Mouse (Mus musculus) spleen, adult 18-20 months (tissue): ENCODE measurements around the gene Cps1.

Source experiments
- DNase-seq, 2 experiments: peaks; one replicate each; pipeline ENCODE4 v3.0.0; 2022; ENCODE audit warnings: mixed read lengths in 2 of 2

Gene Cps1

DNA sequence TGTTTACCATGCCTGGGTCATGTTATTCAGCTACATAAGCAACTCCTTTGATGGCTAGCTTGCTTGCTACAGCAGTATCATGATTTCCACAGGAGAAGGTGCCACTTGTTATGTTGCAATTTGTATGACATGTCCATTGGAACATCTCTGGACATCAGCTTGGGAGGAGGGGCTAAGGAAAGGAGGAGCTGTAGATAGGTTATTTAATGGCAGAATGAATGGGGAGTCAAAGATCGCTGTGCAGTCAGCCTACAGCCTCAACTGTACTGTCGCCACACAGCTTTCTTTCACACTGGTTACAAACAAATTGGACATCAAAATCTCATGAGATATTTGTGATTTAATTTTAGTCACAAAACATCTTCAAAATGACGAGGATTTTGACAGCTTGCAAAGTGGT, at the start of gene Cps1:
Cps1 (plus strand) TSS at position 230 of the 400 bp plus-strand sequence.
- DNase-seq = no peak

DNA sequence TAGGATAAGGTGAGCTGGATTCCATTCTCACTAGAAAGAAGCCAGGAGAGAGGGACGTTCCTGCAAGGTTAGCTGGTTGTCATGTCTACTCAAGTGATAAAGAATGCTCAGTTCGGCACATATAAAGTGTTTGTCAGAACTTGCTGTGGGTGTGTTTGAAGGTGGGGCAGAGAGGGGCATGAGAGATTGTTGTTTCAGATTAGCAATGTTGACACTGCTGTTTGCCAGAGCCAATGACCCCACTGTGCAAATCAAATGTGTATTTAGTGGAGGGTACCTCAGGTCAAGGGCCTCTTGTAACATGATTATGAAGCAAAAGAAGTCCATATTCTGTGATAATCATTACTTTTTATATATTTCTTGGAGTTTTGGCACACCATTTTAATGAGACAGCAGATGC, 45.1 kb upstream of the Cps1 start:
- DNase-seq = no peak

DNA sequence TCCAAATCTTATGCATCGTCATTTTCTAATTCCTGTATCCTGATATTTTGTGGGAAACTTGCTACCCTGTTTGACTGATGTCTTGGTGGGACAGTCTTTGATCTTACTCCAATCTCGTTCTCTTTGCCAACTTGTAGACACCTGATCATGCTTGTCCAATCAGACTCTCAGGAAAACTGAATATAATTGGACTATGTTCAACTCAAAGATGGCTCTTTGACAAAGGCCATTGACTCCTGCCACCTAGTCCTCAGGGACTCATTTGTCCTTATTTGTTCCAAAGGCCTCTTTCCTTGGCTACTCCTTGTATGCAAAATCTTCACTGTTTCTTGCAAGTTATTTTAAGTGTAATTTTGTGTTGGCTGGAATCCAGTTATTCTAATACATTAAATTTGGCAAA, 44.2 kb upstream of the Cps1 start:
- no peak for DNase-seq

DNA sequence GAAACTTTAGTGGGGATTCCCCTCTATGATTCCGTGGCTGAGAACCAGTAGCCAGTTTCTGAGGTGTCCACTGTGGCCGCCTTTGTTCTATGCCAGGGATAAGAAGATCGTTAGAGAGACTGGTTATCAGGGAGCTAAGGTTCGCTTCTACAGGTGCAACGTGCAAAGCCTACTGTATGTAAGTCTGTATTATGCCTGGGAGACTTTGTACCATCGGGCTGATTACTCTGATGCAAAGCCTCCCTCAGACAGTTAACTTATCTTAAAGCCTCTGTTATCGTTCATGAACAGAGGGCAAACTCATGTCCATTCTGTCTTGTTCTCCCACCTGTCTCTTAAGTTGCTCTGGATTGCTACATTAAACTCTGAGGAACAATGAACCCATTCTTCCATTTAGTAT, 43.7 kb upstream of the Cps1 start:
- DNase-seq = no peak

DNA sequence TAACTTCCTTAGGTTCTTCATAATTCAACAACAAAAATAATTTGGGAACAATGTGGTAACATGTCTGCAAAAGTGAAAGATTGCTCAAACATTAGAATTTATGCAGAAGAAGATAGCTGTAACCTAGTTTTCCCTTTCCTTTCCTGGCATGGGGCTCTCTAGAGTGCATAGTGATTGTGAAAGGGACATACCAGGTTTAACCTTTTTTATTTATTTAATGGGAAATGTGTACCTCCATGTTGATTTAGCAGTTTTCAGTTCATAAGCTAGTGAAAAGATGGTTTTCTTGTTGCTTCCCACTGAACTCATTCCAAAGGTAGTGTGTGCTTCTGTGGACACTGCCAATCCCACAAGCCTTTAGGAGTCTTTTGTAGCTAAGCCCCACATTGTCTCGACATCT, 30.4 kb upstream of the Cps1 start:
- DNase-seq = no peak

DNA sequence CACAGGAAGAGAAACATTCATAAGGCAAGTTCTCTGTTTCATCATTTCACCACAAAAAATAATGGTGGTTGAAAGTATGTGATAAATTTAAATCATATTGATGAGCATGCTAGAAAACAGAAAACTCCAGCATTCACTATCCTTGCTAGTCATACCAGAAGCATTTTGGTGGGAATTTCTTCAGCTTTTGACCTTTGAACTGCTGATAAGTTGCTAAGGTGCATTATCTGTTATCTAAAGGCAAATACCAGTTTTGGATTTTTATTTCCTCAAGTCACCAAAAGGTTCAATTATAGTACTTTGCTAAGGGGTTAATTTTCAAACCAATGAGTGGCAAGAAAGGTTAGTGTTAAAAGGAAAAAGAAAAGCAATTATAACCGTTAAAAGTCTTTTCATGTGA, 23.6 kb upstream of the Cps1 start:
- no peak for DNase-seq

DNA sequence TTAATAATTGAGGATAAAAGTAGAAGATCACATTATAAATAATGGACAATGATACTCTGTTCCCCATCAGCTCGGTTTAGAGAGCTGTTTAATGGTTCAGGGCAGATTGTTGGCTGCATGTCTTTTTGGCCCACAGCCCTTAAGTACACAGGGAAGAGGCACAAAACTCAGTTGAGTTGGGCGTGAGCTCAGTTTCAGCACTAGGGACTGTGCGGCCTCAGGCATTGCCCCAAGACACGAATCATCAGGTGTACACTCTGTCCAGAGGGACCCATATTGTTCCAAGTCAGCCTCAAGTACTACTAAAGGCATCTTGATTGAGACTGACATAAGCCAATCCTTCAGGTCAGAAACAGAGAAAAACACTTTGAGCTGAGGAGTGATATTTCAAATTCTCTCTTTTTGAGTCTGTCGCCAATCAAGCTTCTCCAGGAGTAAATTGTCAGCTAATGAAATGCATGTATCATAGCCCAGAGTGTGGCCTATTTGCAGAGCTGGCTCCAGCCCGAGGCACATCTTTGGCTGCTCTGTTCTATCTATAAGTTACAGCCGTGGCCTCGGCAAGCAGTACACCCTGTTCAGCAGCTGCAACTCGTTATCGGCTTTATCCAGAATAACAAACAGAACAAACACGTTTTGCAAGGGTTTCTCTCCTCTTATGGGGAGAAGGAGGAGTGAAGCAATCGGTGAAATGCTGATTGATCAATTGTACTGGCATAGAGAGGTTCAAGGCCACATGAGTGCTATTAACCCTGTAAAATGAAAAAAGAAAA, 19.2 kb upstream of the Cps1 start:
- DNase-seq = no peak

DNA sequence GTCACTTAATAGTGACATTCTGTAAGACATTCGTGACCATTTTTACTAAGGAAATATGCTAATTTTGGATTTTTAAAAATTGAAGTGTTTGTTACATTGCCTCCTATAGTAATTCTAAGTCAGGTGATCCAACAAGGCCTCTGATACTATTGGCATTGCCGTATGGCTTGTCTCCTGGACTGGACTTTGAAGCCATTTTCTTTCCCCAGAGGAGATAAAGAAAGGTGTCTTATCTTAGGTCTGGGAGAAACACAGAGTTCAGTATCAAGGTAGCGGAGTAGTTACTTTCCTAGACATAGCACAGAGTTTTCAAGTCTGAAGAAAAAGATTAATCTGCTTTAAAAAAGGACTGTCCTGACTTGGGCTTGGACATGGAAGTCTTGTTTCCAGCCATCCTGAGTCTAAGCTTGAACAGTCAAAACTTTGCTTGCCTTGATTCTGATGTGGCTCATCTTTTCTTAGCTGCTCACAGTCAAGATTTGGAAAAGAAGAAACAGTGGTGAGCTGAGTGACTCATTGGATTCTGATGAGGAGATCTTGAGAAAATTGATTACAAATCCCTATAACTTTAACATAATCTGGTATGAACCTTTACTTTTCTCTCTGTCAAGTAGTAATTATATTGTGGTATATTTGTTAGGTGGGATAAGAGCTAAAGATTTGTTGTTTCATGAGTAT, 11.1 kb upstream of the Cps1 start:
- no peak for DNase-seq

DNA sequence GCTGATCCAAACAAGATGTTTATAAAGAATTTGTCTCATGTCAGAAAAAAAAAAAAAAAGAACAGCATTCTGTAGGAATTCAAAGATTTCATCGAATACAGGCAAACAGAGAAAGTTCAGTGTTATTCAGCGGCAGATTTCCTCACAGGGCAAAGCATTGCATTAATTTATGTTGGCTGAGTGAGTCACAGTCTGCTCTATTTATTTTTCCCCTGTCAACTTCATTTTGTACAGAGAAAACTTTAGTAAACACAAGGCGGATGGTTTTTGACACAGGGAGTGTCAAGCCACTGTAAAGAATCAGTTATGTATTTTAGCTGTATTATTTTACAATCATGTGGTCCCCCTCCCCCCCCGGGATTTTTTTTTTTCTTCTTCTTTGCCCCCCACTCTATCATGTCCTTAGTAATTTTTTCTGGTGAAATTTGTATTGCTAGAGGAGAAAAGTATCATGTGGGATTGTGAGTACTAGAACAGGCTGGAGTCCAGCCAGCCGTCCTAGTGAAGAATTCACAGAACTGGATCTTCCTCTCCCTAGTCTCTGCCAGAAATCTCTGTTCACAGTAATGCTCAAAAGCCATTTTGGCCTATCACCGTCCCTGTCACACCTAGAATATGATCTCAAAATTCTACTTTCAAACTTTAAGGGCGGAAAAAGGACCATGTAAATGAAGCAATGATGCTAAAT, 9.3 kb upstream of the Cps1 start:
- no peak for DNase-seq

DNA sequence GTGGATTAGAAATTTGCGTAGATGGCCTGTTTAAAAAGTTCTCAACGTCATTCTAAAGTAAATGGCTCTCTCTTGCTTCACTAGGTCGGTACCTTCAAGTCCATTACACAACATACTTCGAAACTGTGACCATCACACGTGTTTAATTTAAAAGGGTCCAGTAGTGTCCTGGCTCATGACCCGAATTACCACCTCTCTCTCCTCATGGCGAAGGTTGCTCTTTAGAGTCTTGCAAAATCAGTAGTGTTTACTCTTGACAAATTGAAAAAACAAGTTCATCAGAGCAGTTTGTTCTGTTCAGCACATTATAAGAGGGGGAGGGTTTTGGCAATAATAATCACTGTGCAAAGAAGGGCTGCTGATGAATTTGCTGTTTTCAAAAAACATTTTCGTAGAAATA, 6.3 kb upstream of the Cps1 start:
- DNase-seq = no peak

DNA sequence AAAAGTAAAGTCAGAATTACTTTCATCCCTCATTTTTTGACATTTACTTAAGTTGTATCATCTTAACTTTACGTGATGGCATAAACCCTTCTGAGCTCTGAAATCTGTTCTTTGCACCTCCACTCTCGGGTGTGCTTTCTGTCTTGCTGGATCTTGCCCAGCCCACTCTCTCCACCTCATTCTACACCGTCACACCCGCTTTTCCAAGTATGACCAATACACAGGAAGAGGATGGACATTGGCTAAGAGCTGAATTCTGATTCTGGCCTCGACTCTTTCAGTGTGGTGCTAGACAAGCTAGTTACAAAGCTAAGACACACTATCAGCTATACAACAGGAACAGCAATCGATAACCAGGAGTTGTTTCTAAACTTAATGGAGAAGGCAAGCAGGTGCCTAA, 5.0 kb upstream of the Cps1 start:
- no peak for DNase-seq

DNA sequence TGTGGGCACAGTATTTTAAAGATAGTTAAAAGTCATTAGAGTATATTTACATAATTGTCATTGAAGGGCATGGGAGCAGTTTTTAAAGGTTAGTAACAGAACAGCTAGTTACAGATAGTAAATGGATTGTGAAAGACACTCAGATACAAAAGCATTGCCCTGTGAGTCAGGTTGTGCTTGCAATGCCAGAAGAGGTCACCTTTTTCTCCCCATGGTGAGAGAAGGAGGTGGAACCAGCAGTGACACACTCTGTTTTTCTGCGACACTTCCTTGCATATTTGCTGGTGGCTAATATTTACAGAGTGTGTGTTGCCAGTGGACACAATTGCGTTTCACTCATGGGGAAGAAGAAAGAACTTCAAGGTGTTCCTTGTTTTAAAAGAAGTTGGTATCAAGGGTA, 2.6 kb downstream of the Cps1 start:
- no peak for DNase-seq

DNA sequence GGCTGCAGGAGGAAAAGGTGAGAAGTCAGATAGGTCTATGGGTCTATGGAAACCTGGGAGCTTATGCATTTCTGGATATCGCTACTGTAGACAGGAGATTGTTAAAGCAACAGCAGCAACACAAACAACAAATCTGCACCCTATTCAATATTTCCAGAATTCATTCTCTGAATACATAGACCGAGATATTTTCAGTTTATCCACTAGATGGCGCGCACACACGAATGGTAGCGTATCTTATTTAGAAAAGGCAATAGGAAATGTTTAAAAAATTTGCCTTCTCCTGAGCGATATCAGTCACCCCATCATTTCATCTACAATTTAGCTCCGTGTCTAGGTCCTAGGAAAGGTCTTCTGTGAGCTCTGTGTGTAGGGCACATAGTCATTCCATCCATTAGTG, 21.1 kb downstream of the Cps1 start:
- no peak for DNase-seq

DNA sequence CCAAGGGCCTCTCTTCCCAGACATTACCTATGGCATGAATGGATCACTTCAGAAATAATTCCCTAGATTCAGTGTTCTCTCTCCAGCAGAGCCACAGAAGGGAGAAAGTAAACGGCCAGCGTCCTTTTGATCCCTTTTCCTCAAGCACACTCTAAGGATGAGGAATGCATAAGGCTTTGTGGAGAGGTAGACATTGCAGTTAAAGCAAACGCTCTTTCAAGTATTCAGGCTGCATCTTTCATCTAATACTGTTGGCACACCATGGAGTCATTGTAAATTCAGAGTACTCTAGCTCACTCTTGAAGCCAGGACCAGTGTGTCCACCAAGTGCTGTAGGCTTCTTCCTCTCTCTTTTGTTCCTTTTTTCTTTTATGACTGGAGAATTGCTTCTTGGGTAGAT, 28.4 kb downstream of the Cps1 start:
- no peak for DNase-seq

DNA sequence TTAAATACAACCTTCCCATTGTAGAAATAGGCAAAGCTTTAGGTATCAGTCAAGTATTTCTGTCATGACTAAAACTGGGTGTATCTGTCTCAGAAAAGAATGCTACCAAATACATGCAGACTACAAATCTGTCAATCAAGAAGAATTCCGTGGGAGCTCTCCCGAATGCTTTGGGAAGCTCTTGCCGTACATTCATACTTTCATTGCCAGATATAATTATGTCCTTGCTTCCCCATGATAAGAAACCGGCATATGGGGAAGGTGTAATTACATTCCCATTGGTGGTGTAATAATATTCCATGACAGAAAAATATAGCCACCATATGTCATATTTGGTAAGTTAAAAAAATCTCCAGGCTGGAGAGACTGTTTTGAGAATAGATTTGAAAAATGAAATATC, 44.5 kb downstream of the Cps1 start:
- DNase-seq = no peak

DNA sequence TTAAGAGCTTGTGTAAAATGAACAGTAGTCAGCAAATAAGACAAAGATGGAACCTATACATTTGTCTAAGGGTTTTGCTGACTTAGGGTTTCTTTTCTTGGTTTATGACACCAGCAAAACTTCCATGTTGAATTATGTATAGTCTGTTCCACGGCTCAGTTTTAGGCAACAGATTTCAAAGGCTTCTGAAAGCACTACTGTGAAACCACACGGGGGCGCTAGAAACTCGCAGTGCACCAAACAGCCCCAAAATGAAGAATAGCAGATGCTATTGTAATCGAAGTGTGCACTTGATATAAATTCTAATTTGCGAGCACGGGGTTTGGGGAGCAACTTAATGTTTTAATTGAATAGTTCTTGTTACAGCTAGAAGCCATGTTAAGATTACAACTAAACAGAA, 58.3 kb downstream of the Cps1 start:
- DNase-seq = no peak

DNA sequence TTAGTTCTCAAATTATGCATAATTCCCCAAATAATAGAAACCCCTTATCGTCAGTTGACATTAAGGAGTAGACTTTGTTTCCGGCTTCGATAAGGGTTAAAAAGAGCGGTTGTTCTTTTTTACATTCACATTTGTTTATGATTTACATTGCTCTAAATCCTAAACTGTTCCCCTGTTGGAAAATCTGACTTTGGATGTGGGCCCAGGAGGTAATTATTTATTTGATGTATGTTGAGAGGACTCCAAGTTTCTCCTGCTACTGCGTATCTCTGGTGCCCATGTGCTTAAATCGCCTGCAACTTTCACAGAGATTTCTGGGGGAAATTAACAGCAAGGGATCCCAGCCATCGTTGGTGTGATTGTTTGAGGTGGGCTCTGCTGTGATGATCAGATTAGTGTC, 59.4 kb downstream of the Cps1 start:
- no peak for DNase-seq

DNA sequence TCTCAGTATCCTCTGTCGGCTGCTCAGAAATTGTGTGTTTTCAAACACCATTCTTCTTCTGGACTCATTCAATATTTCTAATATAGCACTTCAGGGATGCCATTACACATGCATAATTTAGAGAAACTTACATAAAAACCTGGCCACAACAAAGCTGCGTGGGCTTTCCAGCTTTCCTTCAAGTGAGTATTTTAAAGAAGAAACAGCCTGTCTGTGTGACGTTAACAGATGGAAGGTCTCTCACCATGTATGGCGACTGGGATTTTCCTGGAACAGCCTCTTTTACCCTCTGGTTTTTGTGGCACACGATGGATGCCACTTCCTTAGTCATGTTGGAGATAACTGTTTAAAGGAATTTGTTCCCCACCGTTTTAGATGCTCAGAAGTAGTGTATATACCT, 60.7 kb downstream of the Cps1 start:
- DNase-seq = no peak

DNA sequence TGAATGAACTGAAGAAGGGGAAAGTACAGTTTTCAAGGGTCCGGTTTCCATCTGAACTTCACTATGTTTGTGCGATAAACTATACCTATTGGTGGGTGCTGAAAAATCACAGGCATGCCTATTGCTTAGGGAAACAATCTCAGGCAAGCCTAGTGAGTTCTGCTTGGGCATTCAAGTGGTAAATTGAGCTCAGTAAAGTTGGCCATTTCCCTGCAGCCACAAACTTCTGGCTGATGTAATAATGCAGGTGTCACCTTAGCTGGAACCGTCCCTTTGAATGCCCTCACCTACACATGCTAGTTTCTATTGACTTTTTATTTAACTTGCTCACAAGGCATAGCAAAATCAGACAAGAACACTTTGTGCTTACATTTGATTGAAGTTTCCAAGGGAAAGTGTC, 61.3 kb downstream of the Cps1 start:
- no peak for DNase-seq

DNA sequence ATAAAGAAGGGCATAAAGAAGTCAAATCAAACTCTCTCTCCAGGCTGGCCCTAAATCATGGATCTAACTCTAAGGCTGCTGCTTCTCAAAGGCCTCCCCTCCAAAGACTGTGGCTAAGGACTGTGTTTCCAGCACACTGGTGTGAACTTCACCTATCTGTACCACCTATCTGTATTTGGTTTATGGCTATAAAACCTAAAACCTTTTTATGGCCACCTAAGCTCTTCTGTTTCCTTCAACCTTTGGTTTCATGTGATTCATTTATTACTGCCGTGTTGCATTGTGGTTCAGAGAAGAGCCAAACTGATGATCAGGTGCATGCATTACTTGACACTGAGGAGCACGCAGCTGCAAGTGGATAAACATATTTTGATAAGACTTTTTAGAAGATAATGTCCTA, 74.5 kb downstream of the Cps1 start:
- no peak for DNase-seq

DNA sequence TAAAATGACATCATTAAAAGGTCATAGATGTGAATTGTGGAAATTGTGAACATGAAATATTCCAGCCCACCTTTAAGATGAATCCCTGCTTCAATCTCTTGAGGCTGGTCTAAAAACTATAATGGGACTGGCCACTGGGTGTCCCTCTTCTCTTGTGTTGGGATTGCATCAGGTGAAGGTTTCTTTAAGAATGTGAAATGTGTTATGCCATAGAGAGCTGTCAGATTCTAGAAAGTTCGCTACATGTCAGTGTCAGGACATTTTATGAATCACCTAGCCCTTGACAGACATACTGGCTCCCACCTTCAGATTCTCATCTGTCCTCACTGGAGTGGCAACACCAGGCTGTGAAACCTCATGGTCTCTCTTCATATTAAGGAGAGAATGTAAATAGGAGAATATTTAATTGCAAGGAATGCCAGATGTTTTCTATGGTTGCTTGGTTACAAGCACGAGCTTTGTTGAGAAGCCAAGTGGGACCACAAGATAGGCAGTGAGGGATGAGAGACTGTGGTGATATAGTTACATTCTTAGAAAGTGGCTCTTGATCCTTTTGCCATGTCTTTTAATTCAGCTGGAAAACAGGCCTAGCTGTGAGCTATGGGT, 95.6 kb downstream of the Cps1 start:
- DNase-seq = no peak

DNA sequence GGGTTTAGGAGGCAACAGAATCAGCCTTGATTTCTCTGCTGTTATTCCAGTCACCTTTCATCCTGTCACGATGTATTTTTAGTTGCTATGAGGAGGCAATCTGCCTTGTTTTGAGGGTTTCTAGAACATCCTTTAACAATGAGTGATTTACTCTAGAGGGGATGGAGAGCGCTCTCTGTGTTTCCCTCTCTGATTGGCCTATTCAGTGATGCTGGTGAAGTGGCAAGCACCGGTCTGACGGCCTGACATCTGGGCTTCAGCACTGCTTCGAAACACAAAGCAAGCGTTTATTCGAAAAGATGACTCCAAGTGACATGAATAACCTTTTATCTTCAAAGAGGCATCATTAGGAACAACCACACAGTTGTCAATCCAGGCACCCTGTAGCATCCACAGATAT, 100.8 kb downstream of the Cps1 start:
- DNase-seq = no peak

DNA sequence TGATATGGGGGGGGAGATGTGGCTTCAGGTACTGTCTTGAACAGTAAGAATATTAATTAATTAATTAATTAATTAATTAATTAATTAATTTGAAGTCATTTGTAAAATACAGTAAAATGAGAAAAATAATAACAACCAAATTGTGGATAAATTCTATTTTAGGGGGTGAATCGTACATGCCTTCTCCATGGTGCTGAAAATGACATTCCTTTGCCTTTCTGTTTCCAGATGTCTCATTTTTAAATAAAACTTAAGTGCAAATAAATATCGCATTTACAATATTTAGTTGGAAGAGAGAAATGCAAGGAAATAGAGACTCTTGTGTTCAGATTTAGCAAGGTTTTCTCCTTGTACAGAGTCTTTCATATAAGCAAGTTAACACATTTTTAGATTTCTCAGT, 112.0 kb downstream of the Cps1 start:
- DNase-seq = no peak
